ENCODE assay signal across 7 mouse cellular contexts in the genomic region with DNA sequence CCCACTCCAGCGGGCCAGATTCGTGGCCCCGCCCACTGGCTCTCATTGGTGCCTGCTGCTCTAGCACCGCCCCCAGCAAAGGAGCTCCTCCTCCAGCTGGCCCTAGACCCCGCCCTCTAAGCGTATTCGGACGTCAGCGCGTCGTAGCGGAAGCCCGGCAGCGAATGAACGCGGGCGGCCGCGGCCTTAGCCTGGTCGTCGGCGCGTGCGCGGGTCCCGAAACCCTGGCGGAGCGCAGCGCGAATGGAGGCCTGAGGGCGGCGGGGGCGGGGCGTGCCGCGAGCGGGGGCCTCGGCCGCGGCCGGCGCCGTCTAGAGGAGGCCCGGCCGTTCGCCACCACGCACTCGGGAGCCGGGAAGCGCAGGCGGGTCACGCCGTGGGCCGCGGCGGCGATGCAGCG. TPM values are rescaled to one million over a fixed set of nuclear protein-coding genes. Genes with fewer than 3 reads are reported as not detected.
DNase-seq lines count a peak whose midpoint lies in the region; ATAC-seq lines count a peak whose summit lies in the region.

A gene (plus strand): TSS at position 157 of the 400 bp plus-strand sequence.

- no peaks in the 10 kb centered on the region for H3K9me3 ChIP-seq in embryonic facial prominence, embryonic 11.5 days (replicated peaks; ENCODE audit: control insufficient read depth, low read length)
- no peaks in the 10 kb centered on the region for H3K9me3 ChIP-seq in limb, embryonic 10.5 days (replicated peaks)
- H3K9me3 ChIP-seq in midbrain, embryonic 13.5 days, result no peaks in the 10 kb centered on the region

- peak within 1 kb of the TSS; percentile 81 for H3K4me3 ChIP-seq in embryonic facial prominence, embryonic 11.5 days (ENCODE audit: low read depth, low read length)
- peak within 1 kb of the TSS; percentile 86 for H3K4me3 ChIP-seq in limb, embryonic 10.5 days
- H3K4me3 ChIP-seq in midbrain, embryonic 13.5 days (replicated peaks), result peak within 1 kb of the TSS; percentile 68

- ATAC-seq in embryonic facial prominence, embryonic 11.5 days (replicated peaks; ENCODE audit: insufficient number of reproducible peaks, low FRiP score, low TSS enrichment, low read depth), result peak; percentile 97
- peak; percentile 97 for ATAC-seq in granulocyte monocyte progenitor cell, adult 5-6 weeks (replicated peaks; ENCODE audit: poor library complexity, severe bottlenecking)
- peak; percentile 98 for ATAC-seq in midbrain, embryonic 13.5 days

- no peaks in the 10 kb centered on the region for H3K36me3 ChIP-seq in embryonic facial prominence, embryonic 11.5 days (replicated peaks; ENCODE audit: control insufficient read depth, insufficient read depth, low read depth, low read length)
- H3K36me3 ChIP-seq in limb, embryonic 10.5 days, result no peaks in the 10 kb centered on the region
- H3K36me3 ChIP-seq in midbrain, embryonic 13.5 days, result no peaks in the 10 kb centered on the region

- H3K27ac ChIP-seq in embryonic facial prominence, embryonic 11.5 days (replicated peaks; ENCODE audit: low read depth, low read length), result peak within 1 kb of the TSS; percentile 62; the same call in 1 of the 2 replicates
- peak within 1 kb of the TSS; percentile 94 for H3K27ac ChIP-seq in limb, embryonic 10.5 days
- peak within 1 kb of the TSS; percentile 77 for H3K27ac ChIP-seq in midbrain, embryonic 13.5 days

- peak; percentile 99 for DNase-seq in adrenal gland, postnatal 14 days
- peak; percentile 99 for DNase-seq in embryonic facial prominence, embryonic 11.5 days (ENCODE audit: low spot score)
- DNase-seq in kidney, adult 11 months, result peak; percentile 98
- DNase-seq in limb, embryonic 10.5 days (ENCODE audit: low spot score), result peak; percentile 97
- DNase-seq in spleen, adult 12 weeks (ENCODE audit: low spot score), result peak; percentile 98

- peak within 1 kb of the TSS; percentile 72 for H3K4me2 ChIP-seq in embryonic facial prominence, embryonic 11.5 days (ENCODE audit: low read depth, low read length)
- peak within 1 kb of the TSS; percentile 75 for H3K4me2 ChIP-seq in midbrain, embryonic 13.5 days (replicated peaks)

- H3K9ac ChIP-seq in embryonic facial prominence, embryonic 11.5 days (replicated peaks; ENCODE audit: low read length), result peak within 1 kb of the TSS; percentile 84
- H3K9ac ChIP-seq in midbrain, embryonic 13.5 days (replicated peaks), result peak within 1 kb of the TSS; percentile 73

- no peaks in the 10 kb centered on the region for H3K4me1 ChIP-seq in embryonic facial prominence, embryonic 11.5 days (ENCODE audit: control insufficient read depth, insufficient read depth, low read length)
- peaks cover 25% of the 10 kb centered on the region for H3K4me1 ChIP-seq in limb, embryonic 10.5 days
- peaks cover 22% of the 10 kb centered on the region for H3K4me1 ChIP-seq in midbrain, embryonic 13.5 days (replicated peaks)

- WGBS in embryonic facial prominence, embryonic 11.5 days, result under 1% methylated on average over 50 of the region's 58 CpGs
- WGBS in limb, embryonic 10.5 days, result under 1% methylated on average over 57 of the region's 58 CpGs
- under 1% methylated on average over 53 of the region's 58 CpGs for WGBS in midbrain, embryonic 13.5 days

- H3K27me3 ChIP-seq in embryonic facial prominence, embryonic 11.5 days (ENCODE audit: control insufficient read depth, insufficient read depth, low read length), result no peaks in the 10 kb centered on the region
- H3K27me3 ChIP-seq in limb, embryonic 10.5 days (ENCODE audit: low read depth, poor library complexity, severe bottlenecking), result no peaks in the 10 kb centered on the region
- H3K27me3 ChIP-seq in midbrain, embryonic 13.5 days, result no peaks in the 10 kb centered on the region

RNA-seq across cellular contexts. Expression of the gene that starts here (rescaled TPM):
- 23.5 and 27.8 TPM in 2 replicates for total RNA-seq in adrenal gland, postnatal 14 days (2021)
- polyA plus RNA-seq in embryonic facial prominence, embryonic 11.5 days (2014; fragmentation: Nextera tagmentation; extraction: Ambion mirVana), result 36.4 and 37.1 TPM in 2 replicates
- total RNA-seq in granulocyte monocyte progenitor cell, adult 5-6 weeks (2014; fragmentation: Nextera tagmentation), result 22.6 and 29.8 TPM in 2 replicates
- total RNA-seq in granulocyte monocyte progenitor cell, adult 5-6 weeks (2017), result 24.1 and 58.0 TPM in 2 replicates
- 30.4 and 33.3 TPM in 2 replicates for polyA plus RNA-seq in limb, embryonic 10.5 days (2016; fragmentation: Nextera tagmentation; extraction: Ambion mirVana)
- 13.2 and 14.7 TPM in 2 replicates for polyA plus RNA-seq in midbrain, embryonic 13.5 days (2015; fragmentation: Nextera tagmentation; extraction: Ambion mirVana)

Comparison
In these comparisons a context has a peak if more than half of its experiments do, and no peak if none do; other contexts are left out.
1. Peak in every context shown above with its lines: DNase-seq, ATAC-seq, H3K4me3 ChIP-seq and H3K27ac ChIP-seq.